Mouse (Mus musculus) thymus, postnatal 36 days (tissue): Measurements from ENCODE around the gene Cacul1.

Source experiments
- DNase-seq, 2 experiments: peaks; one replicate each; pipeline ENCODE4 v3.0.0; 2022; ENCODE audit warnings: mixed read lengths in 2 of 2

The Cacul1 gene

GRCm38 (mm10) chr19:60530171-60530570 is 50.7 kb downstream of the Cacul1 start:
- no peak for DNase-seq

- DNase-seq: no peak
Measured at GRCm38 (mm10) chr19:60529302-60529701, 51.5 kb downstream of the Cacul1 start.

- no peak for DNase-seq
Measured at GRCm38 (mm10) chr19:60528602-60529001, 52.2 kb downstream of the Cacul1 start.

GRCm38 (mm10) chr19:60526876-60527275 is 53.9 kb downstream of the Cacul1 start:
- no peak for DNase-seq

- no peak for DNase-seq
Measured at GRCm38 (mm10) chr19:60525086-60525485, 55.7 kb downstream of the Cacul1 start.

DNA sequence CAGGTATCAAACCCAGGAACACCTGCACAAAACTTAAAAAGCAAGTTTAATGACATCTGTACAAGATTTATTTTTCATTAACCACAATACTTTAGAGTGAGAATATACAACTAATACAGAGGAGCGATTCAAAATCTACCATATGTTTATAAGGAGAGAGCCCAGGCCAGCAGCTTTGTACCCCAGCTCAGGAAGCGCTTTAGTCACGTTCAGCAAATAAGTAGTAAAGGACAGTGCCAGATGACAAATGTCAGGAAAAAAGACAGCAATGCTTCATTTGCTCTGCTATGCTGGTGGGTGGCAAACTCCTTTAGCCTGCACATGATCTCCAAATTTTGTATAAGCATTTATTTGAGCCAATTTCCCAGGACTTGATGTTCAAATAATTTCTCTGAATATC is 56.1 kb downstream of the Cacul1 start:
- DNase-seq: no peak

GRCm38 (mm10) chr19:60520131-60520530 is 60.7 kb downstream of the Cacul1 start:
- no peak for DNase-seq

GRCm38 (mm10) chr19:60515064-60515463 is 65.8 kb downstream of the Cacul1 start:
- DNase-seq: no peak

- no peak for DNase-seq
Measured at GRCm38 (mm10) chr19:60513431-60513830, 67.4 kb downstream of the Cacul1 start.

- DNase-seq: no peak
Measured at GRCm38 (mm10) chr19:60500209-60500608, 80.6 kb downstream of the Cacul1 start.

DNA sequence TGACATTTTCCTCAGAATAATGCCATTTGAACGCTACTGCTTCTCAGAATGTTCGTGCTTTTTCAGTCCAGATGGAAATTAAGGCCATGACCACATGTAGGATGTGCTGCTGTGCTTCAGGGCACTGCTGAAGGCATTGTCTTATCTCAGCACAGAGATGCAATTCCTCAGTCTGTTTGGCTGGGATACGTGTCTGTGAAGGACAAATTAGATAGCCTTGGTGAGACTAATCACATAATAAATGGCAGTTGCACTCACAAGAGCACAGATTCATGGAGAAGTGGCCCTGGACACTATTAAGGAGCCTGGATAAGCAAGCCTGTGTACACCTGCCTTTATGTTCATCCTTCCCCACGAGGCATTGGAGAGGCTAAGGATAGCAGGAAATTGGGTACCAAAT is 83.7 kb downstream of the Cacul1 start:
- no peak for DNase-seq

- DNase-seq: no peak
Measured at GRCm38 (mm10) chr19:60495772-60496171, 85.1 kb downstream of the Cacul1 start.

- no peak for DNase-seq
Measured at GRCm38 (mm10) chr19:60489566-60489965, 91.3 kb downstream of the Cacul1 start.

DNA sequence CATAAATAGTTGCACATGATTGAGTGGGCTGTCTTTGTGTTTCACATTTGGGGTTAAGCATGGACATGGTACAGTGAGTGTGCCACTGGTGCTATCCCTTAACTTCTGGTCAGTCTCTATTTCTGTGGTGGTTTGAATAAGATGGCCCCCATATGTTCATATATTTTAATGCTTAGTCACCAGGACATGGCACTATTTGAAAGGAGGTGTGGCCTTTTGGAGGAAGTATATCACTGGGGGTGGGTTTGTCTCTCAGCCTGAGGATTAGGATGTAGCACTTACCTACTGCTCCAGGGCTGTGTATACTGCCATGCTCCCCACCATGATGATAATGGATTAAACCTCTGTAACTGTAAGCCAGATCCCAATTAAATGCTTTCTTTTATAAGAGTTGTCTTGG is 95.6 kb downstream of the Cacul1 start:
- DNase-seq: no peak

DNA sequence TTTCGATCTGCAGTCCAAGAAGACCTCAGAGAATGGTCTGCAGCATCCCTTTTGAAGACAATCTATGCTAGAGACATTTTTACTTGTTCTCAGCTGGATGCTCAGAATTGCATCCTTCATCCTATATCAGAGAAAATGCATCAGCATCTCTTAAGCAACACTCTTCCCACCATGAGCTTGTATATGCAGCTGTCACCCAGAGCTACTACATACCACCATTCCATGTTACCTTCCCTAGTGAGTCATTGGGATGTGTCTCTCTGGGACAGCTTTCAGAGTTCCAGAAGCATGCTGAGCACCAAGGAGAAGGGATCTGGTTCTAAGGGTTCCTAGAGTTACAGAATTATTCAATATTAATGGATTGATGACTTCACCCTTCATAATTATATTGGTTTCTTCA is 102.0 kb downstream of the Cacul1 start:
- no peak for DNase-seq

GRCm38 (mm10) chr19:60477788-60478187 is 103.0 kb downstream of the Cacul1 start:
- no peak for DNase-seq
